Mouse (Mus musculus) embryonic facial prominence, embryonic 14.5 days (tissue): ENCODE results near the gene C87414. TPM values are rescaled to one million over a fixed set of nuclear protein-coding genes. Genes with fewer than 3 reads are reported as not detected.
"Not testable (repeated sequence)": the region's sequence is repeated elsewhere in the genome, so short reads cannot be mapped to it uniquely, and the experiment has no call there.

Experiments used
- ATAC-seq: fragments of 200-750 bp; cut with Nextera tagmentation; 2 replicates; pipeline ENCODE4 v1.8.0; 2017; ENCODE audit warnings: low read depth, moderate number of reproducible peaks, moderate TSS enrichment
- DNase-seq: peaks from one replicate; pipeline ENCODE4 v3.0.0-alpha.2; 2015; ENCODE audit warnings: low spot score
- H3K27ac ChIP-seq: fragments of 300-500 bp; sonication (generic); replicated peaks from 2 replicates; pipeline ENCODE4 v1.5.1; 2014; ENCODE audit warnings: low read depth, mild to moderate bottlenecking, low read length, moderate library complexity
- H3K27me3 ChIP-seq: fragments of 300-500 bp; sonication (generic); replicated peaks from 2 replicates; pipeline ENCODE4 v1.6.1; 2014; ENCODE audit warnings: low read length; ENCODE audit not compliant: control insufficient read depth, insufficient read depth
- H3K36me3 ChIP-seq: fragments of 300-500 bp; sonication (generic); 2 replicates; pipeline ENCODE4 v1.6.1; 2014; ENCODE audit warnings: low read length, mixed read lengths; ENCODE audit not compliant: control insufficient read depth, insufficient read depth
- H3K4me1 ChIP-seq: fragments of 300-500 bp; sonication (generic); 2 replicates; pipeline ENCODE4 v1.6.1; 2014; ENCODE audit warnings: antibody characterized with exemption, low read length; ENCODE audit not compliant: control insufficient read depth, insufficient read depth
- H3K4me2 ChIP-seq: fragments of 300-500 bp; sonication (generic); 2 replicates; pipeline ENCODE4 v1.6.1; 2014; ENCODE audit warnings: low read depth, mild to moderate bottlenecking, low read length, moderate library complexity, mixed read lengths
- H3K4me3 ChIP-seq: fragments of 300-500 bp; sonication (generic); 2 replicates; pipeline ENCODE4 v1.5.1; 2014; ENCODE audit warnings: low read depth, mild to moderate bottlenecking, low read length
- H3K9ac ChIP-seq: fragments of 300-500 bp; sonication (generic); 2 replicates; pipeline ENCODE4 v1.6.1; 2014; ENCODE audit warnings: low read depth, mild to moderate bottlenecking, low read length, moderate library complexity, mixed read lengths
- H3K9me3 ChIP-seq: fragments of 300-500 bp; sonication (generic); 2 replicates; pipeline ENCODE4 v1.6.1; 2016; ENCODE audit warnings: low read length; ENCODE audit not compliant: control insufficient read depth
- WGBS: fragments of 180-500 bp; shearing (Covaris S2); extraction: QIAGEN DNeasy Blood & Tissue Kit; methylation state at CpG from one replicate; pipeline ENCODE4 v1.1.7; 2014; 5-methylcytosine and 5-hydroxymethylcytosine counted together
- polyA plus RNA-seq: library from polyadenylated mRNA; unstranded; fragments of >200 nt; fragmentation: Nextera tagmentation; extraction: Ambion mirVana; gene quantifications from 2 replicates; pipeline ENCODE4 v1.2.1, GENCODE M21; 2014

C87414 gene
- not detected in 2 replicates for polyA plus RNA-seq

- not testable (repeated sequence) for DNase-seq, ATAC-seq, H3K36me3 ChIP-seq, H3K27ac ChIP-seq, H3K4me3 ChIP-seq, H3K4me2 ChIP-seq, H3K9ac ChIP-seq, H3K4me1 ChIP-seq, H3K27me3 ChIP-seq, H3K9me3 ChIP-seq
- no CpG with 5 or more reads among the region's 3 CpGs for WGBS
Measured at GRCm38 (mm10) chr5:93671451-93671850, at the start of gene C87414. TSS of gene C87414 (minus strand) at chr5:93671551.

GRCm38 (mm10) chr5:93684661-93685060 lies 13.3 kb upstream of the C87414 start:
- H3K4me1 ChIP-seq, DNase-seq: not testable (repeated sequence)

More at GRCm38 (mm10) chr5:93684661-93685060, 13.3 kb upstream of the C87414 start:
- not testable (repeated sequence) for H3K27ac ChIP-seq, H3K9me3 ChIP-seq, H3K9ac ChIP-seq, H3K27me3 ChIP-seq, H3K4me2 ChIP-seq, H3K4me3 ChIP-seq, ATAC-seq, H3K36me3 ChIP-seq
- WGBS, result 79% methylated on average over 3 of the region's 3 CpGs

Other genes with a start within 250 kb of the C87414 start
- not detected in 2 replicates for gene Gm16427, start 131.4 kb downstream of the C87414 start, polyA plus RNA-seq
- not detected in 2 replicates for gene Gm7792, start 172.2 kb upstream of the C87414 start, polyA plus RNA-seq